Mouse (Mus musculus): Measurements from ENCODE around the gene Lix1. TPM values are rescaled to one million over a fixed set of nuclear protein-coding genes. Genes with fewer than 3 reads are reported as not detected.

The Lix1 gene
- polyA plus RNA-seq, 1 experiment from 2014 or later, result 104 TPM

DNA sequence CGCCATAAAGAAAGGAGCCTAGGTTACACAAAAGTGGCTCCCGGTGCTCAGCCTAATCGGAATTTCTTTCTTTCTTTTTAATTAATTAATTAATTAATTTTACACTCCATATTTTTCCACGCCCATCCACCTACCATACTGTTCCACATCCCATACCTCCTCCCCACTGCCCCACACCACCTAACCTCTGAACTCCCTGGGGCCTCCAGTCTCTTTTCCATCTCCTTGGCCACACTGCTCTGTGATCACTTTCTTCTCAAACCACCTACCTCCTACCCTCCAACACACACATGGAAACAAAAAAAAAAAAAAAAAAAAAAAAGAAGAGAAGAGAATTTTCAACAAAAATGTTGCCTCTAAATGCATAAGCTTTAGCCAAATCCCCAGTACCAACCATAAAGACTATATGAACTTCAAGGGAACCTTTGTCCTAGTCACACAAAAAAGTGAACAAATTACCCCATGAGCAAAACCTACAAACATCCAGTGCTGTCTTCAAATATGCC is 22.9 kb downstream of the Lix1 start:
- peak overlapping the region; percentile 74 for H3K27ac ChIP-seq
- DNase-seq (ENCODE audit: extremely low spot score, low spot score), result no peak
- peaks cover 16% of the 10 kb centered on the region for H3K4me1 ChIP-seq
- H3K4me3 ChIP-seq, result no peak overlapping the region
- H3K36me3 ChIP-seq (replicated peaks), result peaks cover 42% of the 10 kb centered on the region
- 10% methylated on average over 4 of the region's 4 CpGs for WGBS
- no peaks in the 10 kb centered on the region for H3K9me3 ChIP-seq
- H3K27me3 ChIP-seq (ENCODE audit: poor library complexity, severe bottlenecking), result no peaks in the 10 kb centered on the region

DNA sequence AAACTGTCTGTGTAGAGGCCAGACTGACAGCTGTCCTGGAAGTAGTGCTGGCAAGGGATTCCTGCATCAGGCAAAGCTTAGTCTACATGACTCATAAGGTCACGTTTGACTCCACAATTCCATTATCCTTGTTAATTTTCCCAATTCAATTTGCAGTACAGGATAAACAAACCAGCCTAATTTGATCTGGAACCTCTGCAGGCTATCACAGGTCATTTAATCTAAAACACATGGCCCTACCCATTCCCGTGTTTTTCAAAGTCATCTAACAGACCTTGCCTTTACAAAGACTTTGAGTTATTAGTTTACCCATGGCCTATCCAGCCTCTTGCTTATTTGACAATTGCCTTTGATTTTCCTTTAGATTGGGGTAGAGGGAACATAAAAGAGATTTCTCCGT is 23.4 kb downstream of the Lix1 start:
- Histone ChIP-seq H3K4me3 (no peak overlapping the region), H3K36me3 (replicated peaks) (peaks cover 48% of the 10 kb centered on the region), H3K27me3 (ENCODE audit: poor library complexity, severe bottlenecking) (no peaks in the 10 kb centered on the region), H3K9me3 (no peaks in the 10 kb centered on the region), H3K27ac (no peak overlapping the region), H3K4me1 (peaks cover 16% of the 10 kb centered on the region)
- DNase-seq (ENCODE audit: extremely low spot score, low spot score), result no peak
- 44% methylated on average over 3 of the region's 3 CpGs for WGBS

GRCm38 (mm10) chr17:17428888-17429287 is 26.4 kb downstream of the Lix1 start:
- H3K36me3 ChIP-seq (replicated peaks), result peaks cover 51% of the 10 kb centered on the region
- H3K27ac ChIP-seq, result no peak overlapping the region
- no peaks in the 10 kb centered on the region for H3K9me3 ChIP-seq
- H3K4me3 ChIP-seq, result no peak overlapping the region
- WGBS, result 85% methylated on average over 2 of the region's 2 CpGs
- H3K4me1 ChIP-seq, result peaks cover 16% of the 10 kb centered on the region
- no peaks in the 10 kb centered on the region for H3K27me3 ChIP-seq (ENCODE audit: poor library complexity, severe bottlenecking)
- DNase-seq (ENCODE audit: extremely low spot score, low spot score), result no peak

DNA sequence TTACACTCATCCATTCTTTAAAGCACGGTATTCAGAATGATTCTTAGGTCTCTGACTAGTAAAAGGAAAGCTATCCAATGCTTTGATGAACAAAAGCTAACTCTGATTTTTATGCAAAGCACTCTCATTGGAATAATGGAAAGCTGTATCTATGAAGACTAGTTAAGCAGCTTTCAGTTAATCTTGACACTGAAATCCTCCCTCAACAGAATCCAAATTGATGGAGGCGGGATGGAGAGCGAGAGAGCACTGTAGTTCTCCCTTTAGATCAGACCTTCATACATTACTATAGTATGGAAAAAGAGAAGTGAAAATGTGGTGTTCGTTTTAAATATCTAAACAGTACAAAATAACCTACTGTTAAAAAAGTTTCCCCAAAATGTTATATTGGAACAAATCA is 31.2 kb downstream of the Lix1 start:
- no peak for DNase-seq (ENCODE audit: extremely low spot score, low spot score)
- H3K9me3 ChIP-seq, result no peaks in the 10 kb centered on the region
- WGBS, result 74% methylated on average over 4 of the region's 4 CpGs
- peaks cover 33% of the 10 kb centered on the region for H3K36me3 ChIP-seq (replicated peaks)
- peaks cover 11% of the 10 kb centered on the region; the same call in 1 of the 2 replicates for H3K4me1 ChIP-seq
- H3K27ac ChIP-seq, result no peak overlapping the region
- no peak overlapping the region for H3K4me3 ChIP-seq
- H3K27me3 ChIP-seq (ENCODE audit: poor library complexity, severe bottlenecking), result no peaks in the 10 kb centered on the region

DNA sequence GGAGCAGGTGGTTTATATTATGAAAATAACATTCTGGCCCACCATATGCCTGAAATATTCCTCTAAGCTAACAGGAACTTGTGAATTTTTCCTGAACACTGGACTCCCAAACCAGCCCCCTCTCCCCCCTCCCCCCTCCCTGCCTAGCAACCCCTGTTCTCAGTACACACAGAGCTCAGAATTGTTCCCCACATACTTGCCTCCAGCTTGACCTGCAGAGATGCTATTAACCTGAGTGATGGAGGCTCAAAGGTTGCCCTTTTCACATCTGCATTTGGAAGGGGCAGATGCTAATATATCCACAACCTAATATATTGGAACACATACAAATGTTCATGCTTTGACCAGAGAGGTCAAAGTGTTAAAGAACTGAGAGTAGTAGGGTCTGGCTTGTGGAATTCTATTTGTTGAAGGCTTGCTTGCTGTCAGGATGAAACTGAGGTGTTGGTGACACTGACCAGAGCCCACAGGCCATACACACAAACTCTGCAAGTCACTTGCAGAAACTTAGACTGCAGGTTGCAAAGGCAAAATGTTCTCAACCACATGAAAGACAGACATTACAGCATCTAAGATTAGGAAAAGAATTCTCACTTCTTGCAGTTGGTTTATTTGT is 36.2 kb downstream of the Lix1 start:
- Histone ChIP-seq H3K27me3 (ENCODE audit: poor library complexity, severe bottlenecking) (no peaks in the 10 kb centered on the region), H3K27ac (no peak overlapping the region), H3K4me3 (no peak overlapping the region), H3K36me3 (replicated peaks) (peaks cover 7% of the 10 kb centered on the region), H3K9me3 (no peaks in the 10 kb centered on the region), H3K4me1 (peaks cover 23% of the 10 kb centered on the region)
- no peak for DNase-seq (ENCODE audit: extremely low spot score, low spot score)

DNA sequence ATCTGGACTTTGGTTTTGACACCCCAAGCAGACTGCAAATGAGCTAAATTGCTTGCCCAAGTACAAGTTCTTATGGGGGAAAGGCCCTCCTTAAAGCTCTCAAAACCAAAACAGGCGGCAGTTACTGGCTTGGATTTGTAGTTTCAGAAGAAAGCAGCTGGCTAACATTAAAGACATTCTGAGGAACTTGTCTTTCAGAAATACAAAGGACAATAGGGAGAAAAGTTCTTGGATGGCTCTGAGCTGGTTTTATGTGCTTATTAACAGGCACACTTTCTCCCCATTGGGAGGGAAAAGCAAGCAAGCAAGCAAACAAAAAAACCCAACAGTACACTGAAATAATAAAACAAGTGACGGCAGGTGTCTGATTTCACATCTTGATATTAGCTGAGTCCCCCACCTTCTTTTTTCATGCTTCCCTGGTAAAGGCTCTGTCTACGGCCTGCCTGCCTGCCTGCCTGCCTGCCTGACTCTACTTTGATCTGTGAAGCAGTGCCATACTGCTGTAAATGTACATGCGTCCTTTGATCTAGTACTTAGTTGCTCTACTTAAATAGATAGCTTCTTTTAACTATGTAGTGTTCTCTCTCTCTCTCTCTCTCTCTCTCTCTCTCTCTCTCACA is 39.5 kb downstream of the Lix1 start:
- DNase-seq (ENCODE audit: extremely low spot score, low spot score), result no peak

DNA sequence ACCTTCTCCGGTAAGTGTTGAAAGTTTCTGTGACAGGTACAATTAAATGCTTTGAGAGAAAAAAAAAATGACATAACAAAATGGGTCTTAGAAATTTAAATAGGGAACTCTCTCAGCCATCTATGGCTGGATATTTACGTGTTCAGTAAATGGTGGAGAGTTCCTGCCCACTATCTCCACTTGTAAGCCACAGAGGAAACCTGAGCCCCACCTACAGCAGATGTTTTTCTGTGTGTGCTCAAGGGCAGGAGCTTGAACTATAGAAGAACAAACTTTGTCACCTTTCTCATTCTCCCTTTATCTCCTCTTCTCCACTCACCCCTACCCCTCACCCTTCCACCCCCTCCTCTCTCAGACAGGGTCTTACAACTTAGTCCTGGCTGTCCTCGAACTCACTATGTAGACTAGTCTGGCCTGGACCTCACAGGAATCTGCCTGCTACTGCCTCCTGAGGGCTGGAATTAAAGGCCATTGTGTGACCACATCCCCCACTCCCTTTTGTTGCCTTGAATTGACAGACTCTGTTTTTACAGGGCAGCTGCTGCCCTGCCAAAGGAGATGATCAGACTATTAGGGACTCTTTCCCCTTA is 41.9 kb downstream of the Lix1 start:
- H3K36me3 ChIP-seq (replicated peaks), result peaks cover 49% of the 10 kb centered on the region
- no peak overlapping the region for H3K4me3 ChIP-seq
- H3K4me1 ChIP-seq, result peaks cover 32% of the 10 kb centered on the region
- DNase-seq (ENCODE audit: extremely low spot score, low spot score), result no peak
- no peaks in the 10 kb centered on the region for H3K27me3 ChIP-seq (ENCODE audit: poor library complexity, severe bottlenecking)
- H3K27ac ChIP-seq, result no peak overlapping the region
- H3K9me3 ChIP-seq, result no peaks in the 10 kb centered on the region
- WGBS, result 92% methylated on average over 3 of the region's 3 CpGs

More for the DNA sequence above, 39.5 kb downstream of the Lix1 start:
- Histone ChIP-seq H3K27me3 (ENCODE audit: poor library complexity, severe bottlenecking) (no peaks in the 10 kb centered on the region), H3K9me3 (no peaks in the 10 kb centered on the region), H3K36me3 (replicated peaks) (peaks cover 40% of the 10 kb centered on the region), H3K27ac (peak overlapping the region; percentile 51; the same call in 1 of the 2 replicates), H3K4me1 (peaks cover 21% of the 10 kb centered on the region), H3K4me3 (no peak overlapping the region)
- 45% methylated on average over 4 of the region's 4 CpGs for WGBS

GRCm38 (mm10) chr17:17446683-17447082 is 44.2 kb downstream of the Lix1 start:
- Histone ChIP-seq H3K27ac (no peak overlapping the region), H3K27me3 (ENCODE audit: poor library complexity, severe bottlenecking) (no peaks in the 10 kb centered on the region), H3K4me1 (peaks cover 37% of the 10 kb centered on the region), H3K9me3 (no peaks in the 10 kb centered on the region), H3K36me3 (replicated peaks) (peaks cover 65% of the 10 kb centered on the region), H3K4me3 (no peak overlapping the region)
- DNase-seq (ENCODE audit: extremely low spot score, low spot score), result no peak
- 95% methylated on average over 3 of the region's 3 CpGs for whole genome bisulfite sequencing

DNA sequence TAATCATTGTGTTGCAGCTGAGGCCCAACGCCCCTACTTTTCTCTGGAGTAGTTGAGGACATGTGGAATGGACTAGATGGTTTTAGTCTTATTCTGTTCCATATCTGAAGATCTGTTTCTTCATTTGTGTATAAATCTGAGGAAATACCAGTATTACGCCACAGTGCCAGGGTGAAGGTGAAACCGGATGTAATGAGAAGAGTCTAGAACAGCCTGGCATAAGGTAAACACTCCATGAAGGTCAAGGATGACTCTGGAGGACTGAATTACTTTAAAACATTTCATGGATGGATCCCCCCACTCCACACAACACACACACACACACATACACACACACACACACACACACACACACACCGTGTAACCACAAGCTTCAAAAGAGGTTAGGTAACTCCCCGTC is 45.3 kb downstream of the Lix1 start:
- no peak for DNase-seq (ENCODE audit: extremely low spot score, low spot score)
- Histone ChIP-seq H3K27me3 (ENCODE audit: poor library complexity, severe bottlenecking) (no peaks in the 10 kb centered on the region), H3K4me3 (no peak overlapping the region), H3K9me3 (no peaks in the 10 kb centered on the region), H3K36me3 (replicated peaks) (peaks cover 68% of the 10 kb centered on the region), H3K27ac (peak overlapping the region; percentile 83; the same call in 1 of the 2 replicates), H3K4me1 (peaks cover 31% of the 10 kb centered on the region)
- WGBS, result 90% methylated on average over 5 of the region's 5 CpGs

GRCm38 (mm10) chr17:17448737-17449440 is 46.4 kb downstream of the Lix1 start:
- peaks cover 59% of the 10 kb centered on the region for H3K36me3 ChIP-seq (replicated peaks)
- H3K4me1 ChIP-seq, result peaks cover 31% of the 10 kb centered on the region
- DNase-seq (ENCODE audit: extremely low spot score, low spot score), result peak; percentile 54
- 4% methylated on average over 17 of the region's 17 CpGs for WGBS
- H3K4me3 ChIP-seq, result peak overlapping the region; percentile 42
- peak overlapping the region; percentile 83 for H3K27ac ChIP-seq
- H3K27me3 ChIP-seq (ENCODE audit: poor library complexity, severe bottlenecking), result no peaks in the 10 kb centered on the region
- H3K9me3 ChIP-seq, result no peaks in the 10 kb centered on the region

DNA sequence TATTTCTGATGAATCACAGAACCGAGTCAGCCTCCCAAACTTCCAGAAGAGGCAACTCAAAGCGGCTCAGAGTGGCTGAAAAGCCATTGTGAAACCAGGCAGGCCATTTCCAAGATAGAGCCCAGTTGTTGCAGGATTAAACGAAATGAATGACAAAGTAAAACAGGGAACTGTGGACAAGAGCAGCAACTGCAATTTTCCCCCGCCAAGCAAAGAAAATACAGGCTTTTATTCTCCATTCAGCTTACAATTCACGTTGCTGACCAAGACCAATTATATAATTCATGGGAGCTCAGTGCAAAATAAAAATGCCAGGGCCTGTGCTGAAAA is 46.9 kb downstream of the Lix1 start:
- peak; percentile 28 for DNase-seq (ENCODE audit: extremely low spot score, low spot score)
- Histone ChIP-seq H3K27me3 (ENCODE audit: poor library complexity, severe bottlenecking) (no peaks in the 10 kb centered on the region), H3K27ac (peak overlapping the region; percentile 83), H3K9me3 (no peaks in the 10 kb centered on the region), H3K4me3 (peak overlapping the region; percentile 42), H3K4me1 (peaks cover 31% of the 10 kb centered on the region), H3K36me3 (replicated peaks) (peaks cover 58% of the 10 kb centered on the region)
- WGBS, result 3% methylated on average over 5 of the region's 5 CpGs

DNA sequence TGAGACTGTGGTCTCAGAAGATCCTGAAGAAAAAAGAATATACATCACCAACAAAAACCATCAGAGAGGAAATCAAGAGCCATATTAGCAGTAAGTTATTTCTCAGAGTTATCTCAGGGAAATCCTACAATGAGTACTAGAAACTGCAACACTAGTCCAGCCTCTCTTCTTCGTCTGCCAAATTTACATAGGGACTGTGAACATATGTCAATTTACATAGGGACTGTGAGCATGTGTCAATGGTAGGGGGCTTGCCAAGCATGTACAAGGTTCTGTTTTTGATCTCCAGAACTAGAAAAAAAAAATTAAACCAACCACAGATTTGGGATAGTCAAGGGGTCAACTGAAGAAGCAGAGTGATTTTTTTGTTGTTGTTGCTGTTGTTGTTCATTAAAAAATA is 48.6 kb downstream of the Lix1 start:
- Histone ChIP-seq H3K4me1 (peaks cover 28% of the 10 kb centered on the region), H3K4me3 (no peak overlapping the region), H3K27me3 (ENCODE audit: poor library complexity, severe bottlenecking) (no peaks in the 10 kb centered on the region), H3K9me3 (no peaks in the 10 kb centered on the region), H3K36me3 (replicated peaks) (peaks cover 56% of the 10 kb centered on the region), H3K27ac (no peak overlapping the region)
- 87% methylated on average over 1 of the region's 1 CpGs for WGBS
- no peak for DNase-seq (ENCODE audit: extremely low spot score, low spot score)

DNA sequence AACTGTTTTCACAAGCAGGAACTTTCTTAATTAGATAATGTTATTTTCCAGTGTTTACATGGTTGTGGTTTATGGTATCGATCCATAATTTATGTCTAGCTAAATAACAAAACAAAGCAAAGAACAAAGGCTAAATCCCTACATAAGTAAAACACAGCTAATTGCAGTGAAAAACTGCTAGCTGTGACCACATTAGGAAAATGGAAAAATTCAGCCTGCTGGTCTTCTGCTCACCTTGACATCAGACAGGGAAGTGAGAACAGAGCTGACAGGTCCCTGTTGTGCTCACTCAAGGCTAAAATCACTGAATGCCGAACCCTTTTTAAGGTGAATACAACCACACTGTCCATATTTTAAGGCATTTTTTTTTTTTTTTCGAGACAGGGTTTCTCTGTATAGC is 50.1 kb downstream of the Lix1 start:
- DNase-seq (ENCODE audit: extremely low spot score, low spot score), result no peak
- peaks cover 49% of the 10 kb centered on the region for H3K36me3 ChIP-seq (replicated peaks)
- H3K4me3 ChIP-seq, result no peak overlapping the region
- no peak overlapping the region for H3K27ac ChIP-seq
- WGBS, result 92% methylated on average over 3 of the region's 3 CpGs
- peaks cover 28% of the 10 kb centered on the region for H3K4me1 ChIP-seq
- H3K9me3 ChIP-seq, result no peaks in the 10 kb centered on the region
- H3K27me3 ChIP-seq (ENCODE audit: poor library complexity, severe bottlenecking), result no peaks in the 10 kb centered on the region

All from forebrain, embryonic 10.5 days (tissue).